Mouse (Mus musculus) midbrain, embryonic 10.5 days (tissue): ENCODE measurements around the gene 4930518I15Rik. TPM values are rescaled to one million over a fixed set of nuclear protein-coding genes. Genes with fewer than 3 reads are reported as not detected.

Source experiments
- DNase-seq: peaks from one replicate; pipeline ENCODE4 v3.0.0-alpha.2; 2017; ENCODE audit warnings: low spot score
- H3K27ac ChIP-seq: fragments of 300-500 bp; sonication (generic); replicated peaks from 2 replicates; pipeline ENCODE4 v1.5.1; 2016; ENCODE audit warnings: mild to moderate bottlenecking
- H3K27me3 ChIP-seq: fragments of 300-500 bp; sonication (generic); 2 replicates; pipeline ENCODE4 v1.6.1; 2016; ENCODE audit warnings: low read depth, mild to moderate bottlenecking; ENCODE audit not compliant: poor library complexity, severe bottlenecking
- H3K36me3 ChIP-seq: fragments of 300-500 bp; sonication (generic); 2 replicates; pipeline ENCODE4 v1.6.1; 2016; ENCODE audit warnings: mild to moderate bottlenecking, moderate library complexity
- H3K4me1 ChIP-seq: fragments of 300-500 bp; sonication (generic); 2 replicates; pipeline ENCODE4 v1.6.1; 2016
- H3K4me3 ChIP-seq: fragments of 300-500 bp; sonication (generic); 2 replicates; pipeline ENCODE4 v1.5.1; 2016; ENCODE audit warnings: mild to moderate bottlenecking, moderate library complexity
- H3K9me3 ChIP-seq: fragments of 300-500 bp; sonication (generic); replicated peaks from 2 replicates; pipeline ENCODE4 v1.6.1; 2016; ENCODE audit warnings: mild to moderate bottlenecking
- WGBS: fragments of 180-500 bp; shearing (Covaris S2); methylation state at CpG from one replicate; pipeline ENCODE4 v1.1.7; 2016; 5-methylcytosine and 5-hydroxymethylcytosine counted together
- polyA plus RNA-seq: library from polyadenylated mRNA; unstranded; fragments of >200 nt; fragmentation: Nextera tagmentation; extraction: Ambion mirVana; gene quantifications from 2 replicates; pipeline ENCODE4 v1.2.1, GENCODE M21; 2016

Gene 4930518I15Rik
- polyA plus RNA-seq, 1 experiment from 2014 or later: 8.8 TPM

GRCm38 (mm10) chr2:156850505-156850904 is 7.2 kb downstream of the 4930518I15Rik start:
- H3K27ac ChIP-seq: no peak overlapping the region
- no peaks in the 10 kb centered on the region for H3K9me3 ChIP-seq
- 95% methylated on average over 5 of the region's 5 CpGs for whole genome bisulfite sequencing
- no peak overlapping the region for H3K4me3 ChIP-seq
- H3K27me3 ChIP-seq: no peaks in the 10 kb centered on the region
- peaks cover 12% of the 10 kb centered on the region; the same call in 1 of the 2 replicates for H3K4me1 ChIP-seq
- DNase-seq: no peak
- H3K36me3 ChIP-seq: peaks cover 93% of the 10 kb centered on the region

- no peak overlapping the region for H3K4me3 ChIP-seq
- no peaks in the 10 kb centered on the region for H3K27me3 ChIP-seq
- no peak overlapping the region for H3K27ac ChIP-seq
- H3K9me3 ChIP-seq: no peaks in the 10 kb centered on the region
- 89% methylated on average over 6 of the region's 6 CpGs for WGBS
- H3K4me1 ChIP-seq: peaks cover 28% of the 10 kb centered on the region
- peaks cover 96% of the 10 kb centered on the region for H3K36me3 ChIP-seq
- no peak for DNase-seq
These were observed 9.1 kb downstream of the 4930518I15Rik start for GRCm38 (mm10) chr2:156848526-156849182.

GRCm38 (mm10) chr2:156847653-156848052 is 10.1 kb downstream of the 4930518I15Rik start:
- H3K4me3 ChIP-seq: no peak overlapping the region
- H3K36me3 ChIP-seq: peaks cover 91% of the 10 kb centered on the region
- 81% methylated on average over 6 of the region's 6 CpGs for WGBS
- H3K27ac ChIP-seq: no peak overlapping the region
- no peak for DNase-seq
- no peaks in the 10 kb centered on the region for H3K27me3 ChIP-seq
- peaks cover 38% of the 10 kb centered on the region for H3K4me1 ChIP-seq
- H3K9me3 ChIP-seq: no peaks in the 10 kb centered on the region

GRCm38 (mm10) chr2:156844715-156845114 is 13.0 kb downstream of the 4930518I15Rik start:
- no peaks in the 10 kb centered on the region for H3K27me3 ChIP-seq
- no peak for DNase-seq
- peak overlapping the region; percentile 5; the same call in 1 of the 2 replicates for H3K4me3 ChIP-seq
- peaks cover 54% of the 10 kb centered on the region for H3K4me1 ChIP-seq
- peak overlapping the region; percentile 38; the same call in 1 of the 2 replicates for H3K27ac ChIP-seq
- H3K36me3 ChIP-seq: peaks cover 62% of the 10 kb centered on the region
- WGBS: 72% methylated on average over 10 of the region's 10 CpGs
- H3K9me3 ChIP-seq: no peaks in the 10 kb centered on the region

GRCm38 (mm10) chr2:156843331-156843730 is 14.4 kb downstream of the 4930518I15Rik start:
- DNase-seq: no peak
- peak overlapping the region; percentile 97; the same call in 1 of the 2 replicates for H3K4me3 ChIP-seq
- peaks cover 67% of the 10 kb centered on the region for H3K4me1 ChIP-seq
- no peaks in the 10 kb centered on the region for H3K9me3 ChIP-seq
- H3K27me3 ChIP-seq: no peaks in the 10 kb centered on the region
- WGBS: 89% methylated on average over 10 of the region's 10 CpGs
- H3K27ac ChIP-seq: no peak overlapping the region
- H3K36me3 ChIP-seq: peaks cover 48% of the 10 kb centered on the region

- DNase-seq: peak; percentile 24
- Histone ChIP-seq H3K4me3 (peak overlapping the region; percentile 97), H3K27me3 (no peaks in the 10 kb centered on the region), H3K27ac (peak overlapping the region; percentile 99), H3K36me3 (peaks cover 45% of the 10 kb centered on the region), H3K4me1 (peaks cover 64% of the 10 kb centered on the region), H3K9me3 (no peaks in the 10 kb centered on the region)
- 14% methylated on average over 11 of the region's 11 CpGs for WGBS
These were observed 15.0 kb downstream of the 4930518I15Rik start for GRCm38 (mm10) chr2:156842711-156843110.

- DNase-seq: peak; percentile 61
- Histone ChIP-seq H3K4me3 (peak overlapping the region; percentile 97), H3K36me3 (peaks cover 45% of the 10 kb centered on the region), H3K9me3 (no peaks in the 10 kb centered on the region), H3K4me1 (peaks cover 62% of the 10 kb centered on the region), H3K27me3 (no peaks in the 10 kb centered on the region), H3K27ac (peak overlapping the region; percentile 99)
- WGBS: under 1% methylated on average over 20 of the region's 20 CpGs
These were observed 15.7 kb downstream of the 4930518I15Rik start for GRCm38 (mm10) chr2:156841841-156842706.

GRCm38 (mm10) chr2:156841028-156841840 is 16.5 kb downstream of the 4930518I15Rik start:
- Histone ChIP-seq H3K27ac (peak overlapping the region; percentile 99), H3K27me3 (no peaks in the 10 kb centered on the region), H3K4me3 (peak overlapping the region; percentile 97), H3K9me3 (no peaks in the 10 kb centered on the region), H3K36me3 (peaks cover 45% of the 10 kb centered on the region), H3K4me1 (peaks cover 62% of the 10 kb centered on the region)
- peak; percentile 66 for DNase-seq
- under 1% methylated on average over 41 of the region's 42 CpGs for WGBS

GRCm38 (mm10) chr2:156840301-156841027 is 17.3 kb downstream of the 4930518I15Rik start:
- H3K27me3 ChIP-seq: no peaks in the 10 kb centered on the region
- DNase-seq: peak; percentile 80
- WGBS: under 1% methylated on average over 74 of the region's 79 CpGs
- H3K9me3 ChIP-seq: no peaks in the 10 kb centered on the region
- H3K27ac ChIP-seq: peak overlapping the region; percentile 99
- peak overlapping the region; percentile 97 for H3K4me3 ChIP-seq
- peaks cover 45% of the 10 kb centered on the region for H3K36me3 ChIP-seq
- peaks cover 57% of the 10 kb centered on the region for H3K4me1 ChIP-seq

- H3K4me3 ChIP-seq: peak within 1 kb of the TSS; percentile 97
- WGBS: under 1% methylated on average over 58 of the region's 61 CpGs
These were observed 18.2 kb downstream of the 4930518I15Rik start, which contains the start of gene Tgif2 for GRCm38 (mm10) chr2:156839319-156840191. Gene Tgif2 (plus strand): TSS chr2:156840007.

GRCm38 (mm10) chr2:156838839-156839238 is 18.9 kb downstream of the 4930518I15Rik start:
- H3K4me3 ChIP-seq: peak overlapping the region; percentile 97
- H3K27ac ChIP-seq: peak overlapping the region; percentile 99
- H3K9me3 ChIP-seq: 0 out of 2 replicates have a peak, but pooled peaks cover 4% of the 10 kb centered on the region
- H3K4me1 ChIP-seq: peaks cover 44% of the 10 kb centered on the region
- no peak for DNase-seq
- no peaks in the 10 kb centered on the region for H3K27me3 ChIP-seq
- WGBS: 67% methylated on average over 6 of the region's 6 CpGs
- peaks cover 45% of the 10 kb centered on the region for H3K36me3 ChIP-seq

More at GRCm38 (mm10) chr2:156839319-156840191, 18.2 kb downstream of the 4930518I15Rik start, which contains the start of gene Tgif2:
- Histone ChIP-seq H3K36me3 (peaks cover 45% of the 10 kb centered on the region), H3K4me1 (peaks cover 51% of the 10 kb centered on the region), H3K9me3 (no peaks in the 10 kb centered on the region), H3K27ac (peak within 1 kb of the TSS; percentile 99), H3K27me3 (no peaks in the 10 kb centered on the region)
- DNase-seq: peak; percentile 96
